8 mouse cellular contexts compared by ENCODE assay signal in the genomic region with DNA sequence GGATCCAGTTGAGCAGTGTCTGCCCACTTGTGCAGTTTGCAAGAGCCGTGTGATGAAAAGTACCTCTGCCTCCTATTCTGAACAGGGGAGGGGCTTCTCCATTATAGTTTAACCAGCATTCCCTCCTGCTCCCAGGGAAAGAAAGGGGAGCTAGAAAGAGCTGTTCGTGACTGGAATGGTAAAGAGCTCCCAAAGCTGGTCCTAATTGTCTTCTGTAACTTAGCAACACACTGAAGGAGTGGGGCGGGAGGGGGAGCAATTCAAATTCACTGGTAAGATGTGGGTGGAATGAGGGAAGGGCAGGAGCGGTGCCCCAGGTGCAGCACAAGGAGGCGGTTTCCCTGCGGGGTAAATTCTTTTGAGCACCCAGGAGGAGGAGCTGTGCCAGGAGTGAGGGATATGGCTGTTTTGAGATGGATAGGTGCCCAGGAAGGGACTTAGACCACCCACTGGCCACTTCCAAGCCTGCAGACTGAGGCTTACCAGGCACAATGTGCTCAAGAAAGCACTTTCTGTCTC.
DNase-seq lines count a peak whose midpoint lies in the region; ATAC-seq and TF ChIP-seq lines count a peak whose summit lies in the region.

No protein-coding gene starts in this region.

- peak; percentile 95 for ATAC-seq in forebrain, embryonic 13.5 days
- ATAC-seq in kidney, embryonic 16.5 days (ENCODE audit: low FRiP score, low TSS enrichment), result peak; percentile 89
- ATAC-seq in limb, embryonic 12.5 days (ENCODE audit: insufficient number of reproducible peaks, insufficient read depth, low FRiP score, low TSS enrichment, low read depth), result no peak

- H3K27me3 ChIP-seq in forebrain, embryonic 13.5 days, result no peaks in the 10 kb centered on the region
- no peaks in the 10 kb centered on the region for H3K27me3 ChIP-seq in kidney, embryonic 16.5 days (ENCODE audit: insufficient read depth, low read length)
- no peaks in the 10 kb centered on the region for H3K27me3 ChIP-seq in limb, embryonic 12.5 days

- H3K9ac ChIP-seq in forebrain, embryonic 13.5 days, result 0 out of 2 replicates have a peak overlapping the region, but pooled peaks have one; percentile 23
- H3K9ac ChIP-seq in kidney, embryonic 16.5 days (replicated peaks; ENCODE audit: low read length), result 0 out of 2 replicates have a peak overlapping the region, but pooled peaks have one; percentile 14
- H3K9ac ChIP-seq in limb, embryonic 12.5 days (replicated peaks), result no peak overlapping the region

- peak; percentile 68 for DNase-seq in right cerebral cortex, postnatal 14 days
- DNase-seq in heart, postnatal 4 days, result no peak
- no peak for DNase-seq in thymus, postnatal 4 days
- DNase-seq in spleen, postnatal 14 days (ENCODE audit: low spot score in 2 of 2), result no peak

- peak overlapping the region; percentile 47 for H3K4me2 ChIP-seq in forebrain, embryonic 13.5 days
- H3K4me2 ChIP-seq in kidney, embryonic 16.5 days (replicated peaks; ENCODE audit: low read depth, low read length), result no peak overlapping the region
- peak overlapping the region; percentile 9; the same call in 1 of the 2 replicates for H3K4me2 ChIP-seq in limb, embryonic 12.5 days

- no peaks in the 10 kb centered on the region for H3K9me3 ChIP-seq in forebrain, embryonic 13.5 days (replicated peaks)
- H3K9me3 ChIP-seq in kidney, embryonic 16.5 days (ENCODE audit: low read length), result no peaks in the 10 kb centered on the region
- H3K9me3 ChIP-seq in limb, embryonic 12.5 days, result no peaks in the 10 kb centered on the region

- peaks cover 2% of the 10 kb centered on the region; the same call in 1 of the 2 replicates for H3K4me1 ChIP-seq in cortical plate, adult 2 months (ENCODE audit: control insufficient read depth, insufficient read depth, low read length)
- H3K4me1 ChIP-seq in forebrain, embryonic 13.5 days, result peaks cover 50% of the 10 kb centered on the region
- peaks cover 31% of the 10 kb centered on the region for H3K4me1 ChIP-seq in kidney, embryonic 16.5 days (ENCODE audit: insufficient read depth, low read length)
- H3K4me1 ChIP-seq in limb, embryonic 12.5 days (replicated peaks), result peaks cover 15% of the 10 kb centered on the region

- no peak for TF ChIP-seq CTCF in cortical plate, adult 2 months (IDR thresholded peaks at IDR 0.05; ENCODE audit: extremely low read depth, insufficient read depth, low read length)

- no peak overlapping the region for H3K4me3 ChIP-seq in cortical plate, adult 2 months (ENCODE audit: insufficient read depth, low read length)
- no peak overlapping the region for H3K4me3 ChIP-seq in forebrain, embryonic 13.5 days
- no peak overlapping the region for H3K4me3 ChIP-seq in kidney, embryonic 16.5 days (ENCODE audit: low read length)
- H3K4me3 ChIP-seq in limb, embryonic 12.5 days (replicated peaks), result no peak overlapping the region

- 4% methylated on average over 6 of the region's 6 CpGs for WGBS in forebrain, embryonic 13.5 days
- 28% methylated on average over 6 of the region's 6 CpGs for WGBS in kidney, embryonic 16.5 days
- WGBS in limb, embryonic 12.5 days, result 13% methylated on average over 6 of the region's 6 CpGs

- no peaks in the 10 kb centered on the region for H3K36me3 ChIP-seq in forebrain, embryonic 13.5 days (ENCODE audit: poor library complexity, severe bottlenecking)
- no peaks in the 10 kb centered on the region for H3K36me3 ChIP-seq in kidney, embryonic 16.5 days (ENCODE audit: insufficient read depth, low read length)
- no peaks in the 10 kb centered on the region for H3K36me3 ChIP-seq in limb, embryonic 12.5 days

- TF ChIP-seq POLR2A in cortical plate, adult 2 months (IDR thresholded peaks at IDR 0.05; ENCODE audit: extremely low read depth, insufficient read depth, low read length), result no peak

- peak overlapping the region; percentile 26 for H3K27ac ChIP-seq in cortical plate, adult 2 months (ENCODE audit: insufficient read depth, low read length)
- H3K27ac ChIP-seq in forebrain, embryonic 13.5 days, result peak overlapping the region; percentile 93
- peak overlapping the region; percentile 86 for H3K27ac ChIP-seq in kidney, embryonic 16.5 days (ENCODE audit: low read length)
- H3K27ac ChIP-seq in limb, embryonic 12.5 days, result no peak overlapping the region
